ENCODE assay signal across 21 mouse cellular contexts in genomic region chr15:7642075-7642474, GRCm38 (mm10).
DNase-seq lines count a peak whose midpoint lies in the region; ATAC-seq lines count a peak whose summit lies in the region.
"Had no signal": no experiment of that assay in that cellular context is flagged by ENCODE, and none has a peak within 500 bp of the region (broad histone marks: within the 10 kb centered on the region; RNA-seq: fewer than 3 reads in every experiment).

No protein-coding gene starts in this region.

- intact Hi-C loops in heart, postnatal 25 days (cut with DNase I), result no loop called here

- H3K9me3 ChIP-seq in intestine, embryonic 14.5 days (ENCODE audit: control insufficient read depth, low read length), result no peaks in the 10 kb centered on the region
- no peaks in the 10 kb centered on the region for H3K9me3 ChIP-seq in intestine, embryonic 15.5 days
- H3K9me3 ChIP-seq in midbrain, embryonic 12.5 days, result no peaks in the 10 kb centered on the region
- H3K9me3 ChIP-seq in midbrain, embryonic 16.5 days (replicated peaks; ENCODE audit: control insufficient read depth, low read length, poor library complexity, severe bottlenecking), result no peaks in the 10 kb centered on the region
- H3K9me3 ChIP-seq in embryonic facial prominence, embryonic 11.5 days (replicated peaks; ENCODE audit: control insufficient read depth, low read length), result no peaks in the 10 kb centered on the region
- H3K9me3 ChIP-seq: hindbrain, embryonic 13.5 days had no signal

- no peak for DNase-seq in intestine, embryonic 14.5 days (ENCODE audit: low spot score)
- peak; percentile 48 for DNase-seq in embryonic facial prominence, embryonic 11.5 days (ENCODE audit: low spot score)
- DNase-seq in heart, postnatal 25 days (ENCODE audit: low spot score), result no peak
- no peak for DNase-seq in natural killer cell, adult 2 months (ENCODE audit: low spot score in 2 of 2)
- DNase-seq: adrenal gland, postnatal 14 days; cerebellum, adult 9-10 months; gastrocnemius, postnatal 10 days; liver, postnatal 0 days; right cerebral cortex, postnatal 25 days; spleen, adult 18-20 months had no signal

- H3K27me3 ChIP-seq in intestine, embryonic 14.5 days (replicated peaks; ENCODE audit: control insufficient read depth, insufficient read depth, low read length), result no peaks in the 10 kb centered on the region
- no peaks in the 10 kb centered on the region for H3K27me3 ChIP-seq in intestine, embryonic 15.5 days (replicated peaks)
- no peaks in the 10 kb centered on the region for H3K27me3 ChIP-seq in midbrain, embryonic 12.5 days
- no peaks in the 10 kb centered on the region for H3K27me3 ChIP-seq in midbrain, embryonic 16.5 days (ENCODE audit: control insufficient read depth, insufficient read depth, low read depth, low read length)
- H3K27me3 ChIP-seq in embryonic facial prominence, embryonic 11.5 days (ENCODE audit: control insufficient read depth, insufficient read depth, low read length), result no peaks in the 10 kb centered on the region
- H3K27me3 ChIP-seq: hindbrain, embryonic 13.5 days had no signal

- no peak for ATAC-seq in intestine, embryonic 14.5 days (replicated peaks; ENCODE audit: low FRiP score, low TSS enrichment, low read depth)
- no peak for ATAC-seq in intestine, embryonic 15.5 days
- ATAC-seq in midbrain, embryonic 12.5 days (ENCODE audit: low FRiP score, low read depth), result peak; percentile 34; the same call in 1 of the 2 replicates
- ATAC-seq in midbrain, embryonic 16.5 days, result no peak
- ATAC-seq in embryonic facial prominence, embryonic 11.5 days (replicated peaks; ENCODE audit: insufficient number of reproducible peaks, low FRiP score, low TSS enrichment, low read depth), result 0 out of 2 replicates have a peak, but pooled peaks have one; percentile 56
- ATAC-seq: activated CD4-positive, CD25-positive, alpha-beta regulatory T cell, adult 4 months; forebrain, embryonic 16.5 days; intestine, postnatal 0 days; liver, postnatal 0 days; lung, postnatal 0 days had no signal

- H3K36me3 ChIP-seq in intestine, embryonic 14.5 days (ENCODE audit: control insufficient read depth, insufficient read depth, low read length), result no peaks in the 10 kb centered on the region
- H3K36me3 ChIP-seq in intestine, embryonic 15.5 days, result no peaks in the 10 kb centered on the region
- no peaks in the 10 kb centered on the region for H3K36me3 ChIP-seq in midbrain, embryonic 12.5 days
- no peaks in the 10 kb centered on the region for H3K36me3 ChIP-seq in midbrain, embryonic 16.5 days (ENCODE audit: control insufficient read depth, insufficient read depth, low read length)
- no peaks in the 10 kb centered on the region for H3K36me3 ChIP-seq in embryonic facial prominence, embryonic 11.5 days (replicated peaks; ENCODE audit: control insufficient read depth, insufficient read depth, low read depth, low read length)
- H3K36me3 ChIP-seq: hindbrain, embryonic 13.5 days had no signal

- WGBS in intestine, embryonic 14.5 days, result 71% methylated on average over 2 of the region's 2 CpGs
- WGBS in intestine, embryonic 15.5 days, result 72% methylated on average over 2 of the region's 2 CpGs
- WGBS in midbrain, embryonic 12.5 days, result 31% methylated on average over 2 of the region's 2 CpGs
- 19% methylated on average over 2 of the region's 2 CpGs for WGBS in midbrain, embryonic 16.5 days
- WGBS in embryonic facial prominence, embryonic 11.5 days, result 16% methylated on average over 2 of the region's 2 CpGs

- no peak overlapping the region for H3K9ac ChIP-seq in intestine, embryonic 14.5 days (ENCODE audit: low read length)
- no peak overlapping the region for H3K9ac ChIP-seq in intestine, embryonic 15.5 days
- no peak overlapping the region for H3K9ac ChIP-seq in midbrain, embryonic 12.5 days (replicated peaks)
- H3K9ac ChIP-seq in midbrain, embryonic 16.5 days (ENCODE audit: low read depth, low read length), result no peak overlapping the region
- H3K9ac ChIP-seq in embryonic facial prominence, embryonic 11.5 days (replicated peaks; ENCODE audit: low read length), result no peak overlapping the region
- H3K9ac ChIP-seq: hindbrain, embryonic 13.5 days; liver, postnatal 0 days had no signal

- peak overlapping the region; percentile 45; the same call in 1 of the 2 replicates for H3K27ac ChIP-seq in intestine, embryonic 14.5 days (ENCODE audit: low read depth)
- no peak overlapping the region for H3K27ac ChIP-seq in intestine, embryonic 15.5 days
- no peak overlapping the region for H3K27ac ChIP-seq in midbrain, embryonic 12.5 days (replicated peaks)
- no peak overlapping the region for H3K27ac ChIP-seq in midbrain, embryonic 16.5 days (ENCODE audit: low read length)
- no peak overlapping the region for H3K27ac ChIP-seq in embryonic facial prominence, embryonic 11.5 days (replicated peaks; ENCODE audit: low read depth, low read length)
- H3K27ac ChIP-seq: hindbrain, embryonic 13.5 days; kidney, postnatal 0 days; left cerebral cortex, adult 2 months had no signal

- H3K4me1 ChIP-seq in intestine, embryonic 14.5 days (replicated peaks; ENCODE audit: control insufficient read depth, insufficient read depth, low read length), result peaks cover 4% of the 10 kb centered on the region; the same call in 1 of the 2 replicates
- no peaks in the 10 kb centered on the region for H3K4me1 ChIP-seq in intestine, embryonic 15.5 days (replicated peaks)
- H3K4me1 ChIP-seq in midbrain, embryonic 12.5 days, result no peaks in the 10 kb centered on the region
- no peaks in the 10 kb centered on the region for H3K4me1 ChIP-seq in midbrain, embryonic 16.5 days (ENCODE audit: control insufficient read depth, insufficient read depth, low read length)
- H3K4me1 ChIP-seq in embryonic facial prominence, embryonic 11.5 days (ENCODE audit: control insufficient read depth, insufficient read depth, low read length), result no peaks in the 10 kb centered on the region
- H3K4me1 ChIP-seq: hindbrain, embryonic 13.5 days had no signal

- H3K4me2 ChIP-seq in intestine, embryonic 14.5 days (ENCODE audit: low read length), result no peak overlapping the region
- no peak overlapping the region for H3K4me2 ChIP-seq in intestine, embryonic 15.5 days (replicated peaks)
- no peak overlapping the region for H3K4me2 ChIP-seq in midbrain, embryonic 12.5 days (replicated peaks)
- no peak overlapping the region for H3K4me2 ChIP-seq in midbrain, embryonic 16.5 days (ENCODE audit: low read length)
- no peak overlapping the region for H3K4me2 ChIP-seq in embryonic facial prominence, embryonic 11.5 days (ENCODE audit: low read depth, low read length)
- H3K4me2 ChIP-seq: heart, embryonic 11.5 days; hindbrain, embryonic 13.5 days had no signal

- no peak overlapping the region for H3K4me3 ChIP-seq in intestine, embryonic 14.5 days (ENCODE audit: low read depth, low read length)
- no peak overlapping the region for H3K4me3 ChIP-seq in intestine, embryonic 15.5 days (replicated peaks)
- H3K4me3 ChIP-seq in midbrain, embryonic 12.5 days, result no peak overlapping the region
- no peak overlapping the region for H3K4me3 ChIP-seq in midbrain, embryonic 16.5 days (ENCODE audit: low read depth, low read length)
- H3K4me3 ChIP-seq in embryonic facial prominence, embryonic 11.5 days (ENCODE audit: low read depth, low read length), result no peak overlapping the region
- H3K4me3 ChIP-seq: hindbrain, embryonic 13.5 days; left cerebral cortex, adult 2 months had no signal

Comparison
In these comparisons a context has a peak if more than half of its experiments do, and no peak if none do; other contexts are left out.
1. ATAC-seq: peak in midbrain, embryonic 12.5 days (single experiment) and embryonic facial prominence, embryonic 11.5 days (single experiment); none in intestine, embryonic 14.5 days (single experiment), intestine, embryonic 15.5 days (single experiment) and midbrain, embryonic 16.5 days (single experiment).